Mouse (Mus musculus) megakaryocyte, embryonic 14.5 days (primary cell): ENCODE measurements around the gene Hacd2.

Experiments used
- FLI1 ChIP-seq: IDR thresholded peaks from 2 replicates; pipeline ENCODE4 v1.6.1; 2012; ENCODE audit warnings: low read length, inconsistent platforms, mixed read lengths
- GATA1 ChIP-seq: IDR thresholded peaks from 3 replicates; pipeline ENCODE4 v1.6.1; 2012; ENCODE audit warnings: mixed read lengths, low read length, inconsistent platforms, borderline replicate concordance

DNA sequence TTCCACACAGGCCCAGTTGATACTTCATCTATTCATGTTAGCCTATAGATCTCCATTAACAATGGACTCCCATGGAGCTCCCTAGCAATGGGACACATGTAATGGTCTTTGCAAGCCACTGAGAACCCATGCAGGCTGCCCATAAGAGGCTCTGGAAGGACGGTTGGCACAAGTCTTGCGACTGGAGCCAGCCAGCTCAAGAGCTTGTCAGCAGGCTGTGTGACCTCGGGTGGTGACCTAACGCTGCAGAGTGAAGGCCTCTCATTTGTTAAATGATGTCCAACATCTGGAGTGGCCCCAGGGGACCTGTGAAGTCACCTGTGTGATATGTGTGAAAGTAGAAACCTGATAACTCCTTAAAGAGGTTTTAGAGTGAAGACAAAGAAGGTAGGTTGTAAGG lies 25.2 kb upstream of the Hacd2 start:
- TF ChIP-seq GATA1 (no peak), FLI1 (no peak)
